Mouse (Mus musculus) left cerebral cortex, postnatal 36 days (tissue): Measurements from ENCODE around the gene Olfr1211. TPM values are rescaled to one million over a fixed set of nuclear protein-coding genes. Genes with fewer than 3 reads are reported as not detected.

Experiments used
- DNase-seq, 2 experiments: peaks; one replicate each; pipeline ENCODE4 v3.0.0; 2021 to 2022; ENCODE audit warnings: low spot score in 2 of 2, mixed read lengths in 1 of 2
- intact Hi-C: fragments of 180-260 bp; cut with DNase I; formaldehyde crosslinking; loops from one replicate; pipeline ENCODE4 v1.15.1; 2025
- total RNA-seq, 2 experiments: library from RNA; stranded (reverse); gene quantifications; 2 replicates each; pipeline ENCODE4 v1.2.3; 2021

Olfr1211 gene
- not detected for total RNA-seq

GRCm38 (mm10) chr2:88938011-88938410 is at the start of gene Olfr1211:
Olfr1211 (minus strand) TSS chr2:88938111.
- no peak for DNase-seq

GRCm38 (mm10) chr2:88980181-88980580 is 42.3 kb upstream of the Olfr1211 start, which contains the start of gene Gm13762:
Gm13762 (minus strand) TSS chr2:88980281.
- no peak for DNase-seq
- intact Hi-C loops, result no loop called here

More at GRCm38 (mm10) chr2:88938011-88938410, at the start of gene Olfr1211:
- intact Hi-C loops, result no loop called here

- intact Hi-C loops, result no loop called here
Measured at GRCm38 (mm10) chr2:88953669-88954068, 15.8 kb upstream of the Olfr1211 start, which contains the start of gene Olfr1212. Olfr1212 (plus strand) TSS chr2:88953969.

GRCm38 (mm10) chr2:88915057-88915456 is 22.9 kb downstream of the Olfr1211 start, which contains the start of gene Olfr1209:
Olfr1209 (minus strand) TSS chr2:88915157.
- intact Hi-C loops, result no loop called here
- DNase-seq, result no peak

More at GRCm38 (mm10) chr2:88953669-88954068, 15.8 kb upstream of the Olfr1211 start, which contains the start of gene Olfr1212:
- DNase-seq, result no peak

GRCm38 (mm10) chr2:88902211-88902610 is 35.7 kb downstream of the Olfr1211 start, which contains the start of gene Olfr1208:
Olfr1208 (minus strand) TSS chr2:88902311.
- intact Hi-C loops, result no loop called here
- no peak for DNase-seq

Other genes with a start within 250 kb of the Olfr1211 start
- gene Olfr1195, start 248.9 kb downstream of the Olfr1211 start, total RNA-seq, result not detected
- gene Olfr1196, start 233.5 kb downstream of the Olfr1211 start, total RNA-seq, result not detected
- gene Olfr1197, start 205.7 kb downstream of the Olfr1211 start, total RNA-seq, result not detected
- gene Olfr1198, start 186.7 kb downstream of the Olfr1211 start, total RNA-seq, result not detected
- gene Olfr1199, start 177.6 kb downstream of the Olfr1211 start, total RNA-seq, result not detected
- gene Olfr1200, start 167.6 kb downstream of the Olfr1211 start, total RNA-seq, result not detected
- not detected for gene Olfr1201, start 145.1 kb downstream of the Olfr1211 start, total RNA-seq
- not detected for gene Olfr1202, start 123.6 kb downstream of the Olfr1211 start, total RNA-seq
- gene Olfr1205, start 108.4 kb downstream of the Olfr1211 start, total RNA-seq, result not detected
- not detected for gene Olfr1204, start 88.8 kb downstream of the Olfr1211 start, total RNA-seq
- not detected for gene Olfr1206, start 74.9 kb downstream of the Olfr1211 start, total RNA-seq
- gene Olfr1208, start 35.8 kb downstream of the Olfr1211 start, total RNA-seq, result not detected
- gene Olfr1209, start 23.0 kb downstream of the Olfr1211 start, total RNA-seq, result not detected
- not detected for gene Olfr1212, start 15.9 kb upstream of the Olfr1211 start, total RNA-seq
- gene Gm13762, start 42.2 kb upstream of the Olfr1211 start, total RNA-seq, result not detected
- not detected for gene Olfr1214, start 54.5 kb upstream of the Olfr1211 start, total RNA-seq
- gene Olfr1215, start 68.9 kb upstream of the Olfr1211 start, total RNA-seq, result not detected
- gene Olfr1216, start 80.2 kb upstream of the Olfr1211 start, total RNA-seq, result not detected
- not detected for gene Olfr1217, start 94.0 kb upstream of the Olfr1211 start, total RNA-seq
- not detected for gene Olfr1218, start 123.1 kb upstream of the Olfr1211 start, total RNA-seq
- not detected for gene Olfr1219, start 145.4 kb upstream of the Olfr1211 start, total RNA-seq
- gene Olfr1220, start 168.7 kb upstream of the Olfr1211 start, total RNA-seq, result not detected
- gene Olfr1221, start 179.2 kb upstream of the Olfr1211 start, total RNA-seq, result not detected
- gene Olfr1222, start 194.9 kb upstream of the Olfr1211 start, total RNA-seq, result not detected
- gene Olfr1223, start 213.4 kb upstream of the Olfr1211 start, total RNA-seq, result not detected
- not detected for gene Olfr1224-ps1, start 226.0 kb upstream of the Olfr1211 start, total RNA-seq
- gene Olfr1225, start 236.6 kb upstream of the Olfr1211 start, total RNA-seq, result not detected